Mouse (Mus musculus): ENCODE measurements around the gene Olfr78. TPM values are rescaled to one million over a fixed set of nuclear protein-coding genes. Genes with fewer than 3 reads are reported as not detected.

The Olfr78 gene
- not detected for polyA plus RNA-seq (2017; shearing (Covaris generic))

GRCm38 (mm10) chr7:102759266-102759665 is at the start of gene Olfr78, which contains the start of gene Olfr560:
Gene Olfr78, minus strand, starts transcription at chr7:102759471.
Gene Olfr560, minus strand, starts transcription at chr7:102759366.

DNA sequence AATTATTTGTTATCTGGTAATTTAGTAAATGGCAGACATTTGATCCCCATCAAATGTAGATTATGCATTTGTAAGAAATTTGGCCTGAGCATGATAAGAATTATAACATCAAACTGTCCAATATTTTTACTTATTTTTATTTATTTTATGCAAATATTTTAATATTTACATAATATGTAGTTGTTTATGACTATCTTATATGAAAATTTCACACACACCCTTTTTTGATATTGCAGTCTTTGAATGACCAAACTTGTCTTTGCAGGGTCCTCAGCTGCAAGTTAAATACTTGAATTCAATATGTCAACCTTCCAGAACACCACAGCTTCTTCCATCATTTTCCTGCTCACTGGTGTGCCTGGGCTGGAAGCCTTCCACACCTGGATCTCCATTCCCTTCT is 43.9 kb upstream of the Olfr78 start, which contains the start of gene Olfr564:
TSS of gene Olfr564 (plus strand) at position 301 of the 400 bp plus-strand sequence.

DNA sequence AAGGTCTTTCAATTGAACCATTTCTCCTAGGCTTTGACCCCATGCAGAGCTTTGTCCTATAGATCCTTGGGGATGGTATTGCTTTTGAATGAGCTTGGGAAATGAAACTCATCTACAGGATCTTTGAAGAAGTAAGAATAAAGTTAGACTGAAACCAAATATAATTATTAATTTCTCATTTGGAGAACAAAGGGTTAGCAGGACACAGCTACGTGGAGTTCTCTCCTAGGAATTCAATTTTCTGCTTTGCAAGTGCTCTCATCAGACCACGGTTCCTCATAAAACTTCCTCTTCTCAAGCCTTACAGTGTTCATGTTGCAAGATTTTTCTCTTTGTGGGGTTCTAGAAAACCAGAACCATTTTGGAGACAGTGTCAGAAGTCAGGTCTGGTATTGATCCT is 11.7 kb upstream of the Olfr78 start, which contains the start of gene Olfr561:
TSS of gene Olfr561 (plus strand) at position 301 of the 400 bp plus-strand sequence.

GRCm38 (mm10) chr7:102727391-102727790 is 31.9 kb downstream of the Olfr78 start, which contains the start of gene Olfr559:
Gene Olfr559, minus strand, starts transcription at chr7:102727491.

GRCm38 (mm10) chr7:102718970-102719369 is 40.3 kb downstream of the Olfr78 start, which contains the start of gene Olfr33:
Gene Olfr33, minus strand, starts transcription at chr7:102719070.

GRCm38 (mm10) chr7:102701915-102702314 is 57.4 kb downstream of the Olfr78 start, which contains the start of gene Olfr558:
Gene Olfr558, plus strand, starts transcription at chr7:102702215.

DNA sequence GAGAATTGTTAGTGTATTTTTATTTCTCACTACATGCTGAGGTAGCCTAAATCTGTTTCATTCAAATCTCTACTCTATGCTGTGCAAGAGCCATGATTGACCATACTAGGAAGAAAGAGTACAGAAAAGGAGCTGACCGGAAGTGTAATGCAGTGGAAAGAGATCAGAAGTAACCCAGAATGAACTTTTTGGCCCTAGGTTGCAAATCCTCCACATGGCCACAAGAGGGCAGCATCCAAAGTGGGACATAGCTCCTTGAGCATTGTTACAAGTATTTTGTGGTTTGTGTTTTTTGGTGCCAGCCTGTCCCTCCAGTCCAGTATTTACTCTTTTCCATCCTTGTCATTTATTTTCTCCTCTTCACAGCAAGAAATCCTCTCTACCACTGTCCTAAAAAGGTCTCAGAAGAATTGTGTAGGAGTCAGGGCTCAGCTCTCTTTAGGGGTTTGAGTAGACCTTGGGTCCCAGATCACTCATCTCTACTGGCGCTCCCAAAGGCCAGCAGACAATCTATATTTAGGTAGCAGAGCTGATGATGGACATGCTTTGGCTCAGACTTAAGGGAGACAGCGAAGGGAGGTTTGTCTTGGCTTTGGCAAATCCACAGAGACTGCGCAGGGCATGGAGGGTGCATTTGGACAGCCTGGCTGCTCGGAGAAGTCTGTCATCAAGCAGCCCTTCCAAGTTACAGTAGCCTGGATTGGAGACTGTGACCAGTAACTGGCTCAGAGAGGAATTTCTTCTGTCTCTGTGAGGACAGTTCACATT is 63.7 kb downstream of the Olfr78 start, which contains the start of gene Olfr557:
TSS of gene Olfr557 (plus strand) at position 553 of the 768 bp plus-strand sequence.

Other genes starting within 250 kb of the Olfr78 start
- gene Olfr547, start 224.7 kb downstream of the Olfr78 start, polyA plus RNA-seq (2017; shearing (Covaris generic)): not detected
- not detected for gene Olfr548-ps1, start 218.6 kb downstream of the Olfr78 start, polyA plus RNA-seq (2017; shearing (Covaris generic))
- gene Olfr549, start 209.6 kb downstream of the Olfr78 start, polyA plus RNA-seq (2017; shearing (Covaris generic)): not detected
- gene Trim21, start 194.0 kb downstream of the Olfr78 start, polyA plus RNA-seq (2017; shearing (Covaris generic)): 28.9 TPM
- not detected for gene Olfr550, start 188.0 kb downstream of the Olfr78 start, polyA plus RNA-seq (2017; shearing (Covaris generic))
- not detected for gene Olfr551, start 167.6 kb downstream of the Olfr78 start, polyA plus RNA-seq (2017; shearing (Covaris generic))
- gene Olfr552, start 161.7 kb downstream of the Olfr78 start, polyA plus RNA-seq (2017; shearing (Covaris generic)): not detected
- gene Olfr553, start 141.3 kb downstream of the Olfr78 start, polyA plus RNA-seq (2017; shearing (Covaris generic)): not detected
- 0.30 TPM for gene Olfr554, start 121.0 kb downstream of the Olfr78 start, polyA plus RNA-seq (2017; shearing (Covaris generic))
- gene Olfr555, start 100.6 kb downstream of the Olfr78 start, polyA plus RNA-seq (2017; shearing (Covaris generic)): not detected
- gene Olfr556, start 94.6 kb downstream of the Olfr78 start, polyA plus RNA-seq (2017; shearing (Covaris generic)): not detected
- 10.0 TPM for gene Trim68, start 72.1 kb downstream of the Olfr78 start, polyA plus RNA-seq (2017; shearing (Covaris generic))
- gene Olfr557, start 63.6 kb downstream of the Olfr78 start, polyA plus RNA-seq (2017; shearing (Covaris generic)): not detected
- not detected for gene Olfr558, start 57.3 kb downstream of the Olfr78 start, polyA plus RNA-seq (2017; shearing (Covaris generic))
- gene Olfr33, start 40.4 kb downstream of the Olfr78 start, polyA plus RNA-seq (2017; shearing (Covaris generic)): not detected
- gene Olfr559, start 32.0 kb downstream of the Olfr78 start, polyA plus RNA-seq (2017; shearing (Covaris generic)): not detected
- gene Olfr560, start 105 bp downstream of the Olfr78 start, polyA plus RNA-seq (2017; shearing (Covaris generic)): not detected
- gene Olfr561, start 11.8 kb upstream of the Olfr78 start, polyA plus RNA-seq (2017; shearing (Covaris generic)): not detected
- gene Olfr564, start 44.0 kb upstream of the Olfr78 start, polyA plus RNA-seq (2017; shearing (Covaris generic)): not detected
- gene Olfr566, start 99.3 kb upstream of the Olfr78 start, polyA plus RNA-seq (2017; shearing (Covaris generic)): not detected
- 0.37 TPM for gene Olfr568, start 117.7 kb upstream of the Olfr78 start, polyA plus RNA-seq (2017; shearing (Covaris generic))
- gene Olfr569, start 131.4 kb upstream of the Olfr78 start, polyA plus RNA-seq (2017; shearing (Covaris generic)): not detected
- not detected for gene Olfr570, start 135.1 kb upstream of the Olfr78 start, polyA plus RNA-seq (2017; shearing (Covaris generic))
- not detected for gene Olfr571, start 158.1 kb upstream of the Olfr78 start, polyA plus RNA-seq (2017; shearing (Covaris generic))
- gene Olfr572, start 164.9 kb upstream of the Olfr78 start, polyA plus RNA-seq (2017; shearing (Covaris generic)): not detected
- 0.66 TPM for gene Olfr573-ps1, start 183.1 kb upstream of the Olfr78 start, polyA plus RNA-seq (2017; shearing (Covaris generic))
- gene Olfr574, start 189.0 kb upstream of the Olfr78 start, polyA plus RNA-seq (2017; shearing (Covaris generic)): not detected
- not detected for gene Olfr575, start 199.3 kb upstream of the Olfr78 start, polyA plus RNA-seq (2017; shearing (Covaris generic))
- gene Olfr576, start 203.2 kb upstream of the Olfr78 start, polyA plus RNA-seq (2017; shearing (Covaris generic)): not detected
- gene Olfr577, start 216.5 kb upstream of the Olfr78 start, polyA plus RNA-seq (2017; shearing (Covaris generic)): not detected
- not detected for gene Olfr578, start 229.9 kb upstream of the Olfr78 start, polyA plus RNA-seq (2017; shearing (Covaris generic))

Data from naive thymus-derived CD4-positive, alpha-beta T cell, adult 5 months (primary cell).